Mouse (Mus musculus) thymus, adult 2 months (tissue): Measurements from ENCODE around the gene Mien1.

Source experiments
- CTCF ChIP-seq: fragments of 200-500 bp; IDR thresholded peaks from 2 replicates; pipeline ENCODE4 v1.5.1; 2012; ENCODE audit warnings: mild to moderate bottlenecking, control low read depth, low read length, moderate library complexity, borderline replicate concordance; ENCODE audit not compliant: control insufficient read depth, poor library complexity, insufficient read depth; ENCODE audit errors: extremely low read depth
- POLR2A ChIP-seq: fragments of 200-500 bp; IDR thresholded peaks from 2 replicates; pipeline ENCODE4 v1.6.1; 2012; ENCODE audit warnings: mild to moderate bottlenecking, low read length, control low read depth, moderate library complexity; ENCODE audit not compliant: control insufficient read depth, poor library complexity, insufficient read depth; ENCODE audit errors: extremely low read depth

GRCm38 (mm10) chr11:98459860-98460259, 21.1 kb upstream of the Mien1 start:
- TF ChIP-seq POLR2A: no peak
- no peak for TF ChIP-seq CTCF
